Mouse (Mus musculus) midbrain, embryonic 14.5 days (tissue): Measurements from ENCODE around the gene Ms4a6b. TPM values are rescaled to one million over a fixed set of nuclear protein-coding genes. Genes with fewer than 3 reads are reported as not detected.
"Not testable (repeated sequence)": the region's sequence is repeated elsewhere in the genome, so short reads cannot be mapped to it uniquely, and the experiment has no call there.

ENCODE experiments used
- ATAC-seq: fragments of 200-750 bp; cut with Nextera tagmentation; 2 replicates; pipeline ENCODE4 v1.8.0; 2017; ENCODE audit warnings: moderate number of reproducible peaks, moderate library complexity; ENCODE audit not compliant: low FRiP score, low TSS enrichment
- DNase-seq: peaks from one replicate; pipeline ENCODE4 v3.0.0-alpha.2; 2015
- H3K27ac ChIP-seq: fragments of 300-500 bp; sonication (generic); replicated peaks from 2 replicates; pipeline ENCODE4 v1.5.1; 2014; ENCODE audit warnings: mild to moderate bottlenecking, low read depth, low read length, moderate library complexity
- H3K27me3 ChIP-seq: fragments of 300-500 bp; sonication (generic); 2 replicates; pipeline ENCODE4 v1.6.1; 2014; ENCODE audit warnings: low read length, control low read depth, mixed read lengths; ENCODE audit not compliant: control insufficient read depth, insufficient read depth
- H3K36me3 ChIP-seq: fragments of 300-500 bp; sonication (generic); 2 replicates; pipeline ENCODE4 v1.6.1; 2014; ENCODE audit warnings: low read length, control low read depth; ENCODE audit not compliant: control insufficient read depth, insufficient read depth
- H3K4me1 ChIP-seq: fragments of 300-500 bp; sonication (generic); 2 replicates; pipeline ENCODE4 v1.6.1; 2014; ENCODE audit warnings: mild to moderate bottlenecking, antibody characterized with exemption, low read length, control low read depth; ENCODE audit not compliant: control insufficient read depth, insufficient read depth
- H3K4me2 ChIP-seq: fragments of 300-500 bp; sonication (generic); 2 replicates; pipeline ENCODE4 v1.6.1; 2014; ENCODE audit warnings: mild to moderate bottlenecking, low read length, moderate library complexity
- H3K4me3 ChIP-seq: fragments of 300-500 bp; sonication (generic); replicated peaks from 2 replicates; pipeline ENCODE4 v1.5.1; 2014; ENCODE audit warnings: low read depth, low read length
- H3K9ac ChIP-seq: fragments of 300-500 bp; sonication (generic); replicated peaks from 2 replicates; pipeline ENCODE4 v1.6.1; 2014; ENCODE audit warnings: mild to moderate bottlenecking, low read length, moderate library complexity
- H3K9me3 ChIP-seq: fragments of 300-500 bp; sonication (generic); 2 replicates; pipeline ENCODE4 v1.6.1; 2016; ENCODE audit warnings: low read length, control low read depth, mixed read lengths; ENCODE audit not compliant: control insufficient read depth
- WGBS: fragments of 180-500 bp; shearing (Covaris S2); extraction: QIAGEN DNeasy Blood & Tissue Kit; methylation state at CpG from one replicate; pipeline ENCODE4 v1.1.7; 2014; 5-methylcytosine and 5-hydroxymethylcytosine counted together
- polyA plus RNA-seq: library from polyadenylated mRNA; unstranded; fragments of >200 nt; fragmentation: Nextera tagmentation; extraction: Ambion mirVana; gene quantifications from 2 replicates; pipeline ENCODE4 v1.2.1, GENCODE M21; 2014

Ms4a6b gene
- polyA plus RNA-seq, 1 experiment from 2014 or later, result 3.4 TPM

DNA sequence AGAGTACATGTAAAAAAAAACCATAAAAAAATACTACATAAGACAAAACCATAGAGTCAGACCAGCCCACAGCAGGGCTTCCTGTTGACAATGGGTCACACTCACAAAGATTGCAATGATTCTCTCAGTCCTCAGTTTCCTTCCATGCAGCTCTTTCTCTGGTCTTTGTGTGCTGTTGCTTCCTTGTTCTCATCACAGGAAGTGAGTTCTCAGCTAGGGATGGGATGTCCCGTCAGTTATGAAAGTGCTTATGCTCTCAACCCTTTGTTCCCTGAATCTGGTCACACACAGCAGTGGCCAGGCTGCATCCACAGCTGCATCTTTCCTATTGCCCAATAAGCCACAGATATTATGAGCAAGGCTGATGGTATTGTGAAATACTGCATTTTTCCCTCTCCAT is 2.9 kb upstream of the Ms4a6b start:
- no peak for DNase-seq
- Histone ChIP-seq H3K4me1 (no peaks in the 10 kb centered on the region), H3K9ac (no peak overlapping the region), H3K36me3 (no peaks in the 10 kb centered on the region), H3K4me3 (no peak overlapping the region), H3K4me2 (no peak overlapping the region), H3K27me3 (no peaks in the 10 kb centered on the region), H3K9me3 (no peaks in the 10 kb centered on the region), H3K27ac (no peak overlapping the region)
- WGBS, result 70% methylated on average over 1 of the region's 1 CpGs
- ATAC-seq, result no peak

DNA sequence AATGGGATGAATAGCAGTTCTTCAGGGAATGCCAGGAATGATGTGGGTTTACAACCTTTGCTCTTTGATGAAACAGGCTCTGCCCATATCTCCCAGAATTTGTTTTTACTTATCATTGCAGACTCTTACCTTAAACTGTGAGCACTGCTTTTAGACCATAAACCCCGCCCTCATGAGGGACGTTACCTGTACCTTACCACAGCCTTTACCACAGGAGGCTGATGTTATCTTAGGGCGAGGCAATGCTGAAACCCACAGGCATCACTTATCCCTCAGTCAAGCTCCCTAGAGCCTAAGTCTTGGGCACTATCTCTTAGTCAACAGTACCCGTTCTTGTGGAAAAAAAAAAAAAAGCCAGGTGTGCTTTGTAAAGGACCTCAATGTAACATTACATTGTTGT is 533 bp downstream of the Ms4a6b start:
- no peaks in the 10 kb centered on the region for H3K4me1 ChIP-seq
- H3K4me3 ChIP-seq, result no peak overlapping the region
- no peaks in the 10 kb centered on the region for H3K9me3 ChIP-seq
- H3K9ac ChIP-seq, result no peak overlapping the region
- H3K4me2 ChIP-seq, result no peak overlapping the region
- no peaks in the 10 kb centered on the region for H3K27me3 ChIP-seq
- no peak overlapping the region for H3K27ac ChIP-seq
- DNase-seq, result no peak
- ATAC-seq, result no peak
- no peaks in the 10 kb centered on the region for H3K36me3 ChIP-seq
- WGBS, result 69% methylated on average over 4 of the region's 4 CpGs

DNA sequence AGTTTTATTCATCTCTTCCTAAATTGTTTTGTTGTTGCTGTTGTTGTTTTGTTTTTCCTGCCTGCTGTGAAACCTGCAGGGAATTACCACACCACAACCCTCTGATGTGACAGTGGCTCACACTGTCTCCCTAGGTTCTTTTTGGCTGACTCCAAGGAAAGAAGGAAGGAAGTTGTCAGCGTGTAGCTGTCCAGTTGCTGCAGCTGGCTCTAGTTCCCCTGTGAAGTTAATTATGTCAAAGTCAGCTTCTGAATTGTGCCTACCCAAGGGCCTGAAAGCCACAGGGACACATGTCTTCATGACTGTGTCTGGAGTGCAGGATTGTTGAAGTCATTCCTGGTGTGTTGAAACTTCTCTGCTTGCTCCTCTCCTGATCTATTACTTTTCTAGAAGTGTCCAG is 1.1 kb downstream of the Ms4a6b start:
- H3K27me3 ChIP-seq, H3K4me2 ChIP-seq, ATAC-seq, H3K4me1 ChIP-seq, DNase-seq, H3K9ac ChIP-seq, H3K36me3 ChIP-seq, H3K9me3 ChIP-seq, H3K27ac ChIP-seq, H3K4me3 ChIP-seq: not testable (repeated sequence)
- WGBS, result 67% methylated on average over 1 of the region's 1 CpGs

DNA sequence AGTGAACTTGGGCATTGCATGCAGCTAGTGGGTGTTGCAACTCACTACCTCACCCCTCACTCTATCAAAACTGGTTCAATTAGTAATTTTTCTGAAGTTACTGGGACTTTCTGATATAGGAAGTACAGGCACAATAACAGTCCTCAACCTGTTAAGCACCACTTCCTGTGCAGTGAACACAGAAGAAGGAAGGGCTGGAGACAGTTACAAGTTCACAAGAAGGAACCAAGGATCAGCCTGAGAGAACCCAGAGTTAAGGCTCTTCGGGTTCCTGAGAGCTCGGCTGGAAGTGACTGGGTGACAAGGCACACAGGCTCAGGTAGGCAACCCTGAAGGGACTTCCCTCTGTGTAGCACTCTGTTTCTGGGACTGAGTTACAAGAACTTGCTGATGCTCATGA is 2.0 kb downstream of the Ms4a6b start:
- H3K36me3 ChIP-seq, DNase-seq, H3K9me3 ChIP-seq, H3K4me1 ChIP-seq, H3K4me2 ChIP-seq, H3K4me3 ChIP-seq, H3K27me3 ChIP-seq, H3K9ac ChIP-seq, H3K27ac ChIP-seq, ATAC-seq: not testable (repeated sequence)
- 74% methylated on average over 2 of the region's 2 CpGs for WGBS

DNA sequence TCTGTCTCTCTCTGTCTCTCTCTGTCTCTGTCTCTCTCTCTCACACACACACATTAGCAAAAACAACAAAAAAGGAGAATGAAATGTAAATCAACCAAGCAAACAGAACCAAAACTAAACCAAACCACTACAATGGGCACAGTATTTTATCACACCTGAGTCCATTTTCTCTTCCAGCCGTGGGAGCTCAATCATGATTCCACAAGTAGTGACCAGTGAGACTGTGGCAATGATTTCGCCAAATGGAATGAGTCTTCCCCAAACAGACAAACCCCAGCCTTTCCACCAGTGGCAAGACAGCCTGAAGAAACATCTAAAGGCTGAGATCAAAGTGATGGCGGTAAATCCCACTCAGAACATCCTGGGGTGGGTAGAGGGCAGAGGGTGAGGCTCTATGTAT is 3.8 kb downstream of the Ms4a6b start:
- Histone ChIP-seq H3K4me1 (no peaks in the 10 kb centered on the region), H3K27ac (no peak overlapping the region), H3K27me3 (no peaks in the 10 kb centered on the region), H3K4me3 (no peak overlapping the region), H3K9ac (no peak overlapping the region), H3K36me3 (no peaks in the 10 kb centered on the region), H3K4me2 (no peak overlapping the region), H3K9me3 (no peaks in the 10 kb centered on the region)
- ATAC-seq (no peak), DNase-seq (no peak)
- 93% methylated on average over 3 of the region's 3 CpGs for WGBS

DNA sequence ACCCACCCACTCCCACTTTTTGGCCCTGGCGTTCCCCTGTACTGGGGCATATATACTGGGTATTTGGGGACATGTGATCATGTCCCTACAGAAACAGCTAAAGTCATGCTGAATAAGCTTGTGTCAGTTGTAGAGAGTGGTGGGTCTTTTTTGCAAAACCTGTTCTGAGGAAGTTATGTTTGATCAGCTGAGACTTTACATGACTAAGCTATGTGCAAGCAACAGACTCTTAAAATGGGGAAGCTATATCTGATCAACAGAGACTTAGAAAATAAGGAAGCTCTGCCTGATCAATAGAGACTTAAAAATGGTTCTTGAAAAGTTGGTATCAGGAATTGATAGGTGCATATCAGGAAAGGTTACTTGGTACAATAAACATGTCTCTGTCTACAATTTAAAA is 17.1 kb downstream of the Ms4a6b start:
- Histone ChIP-seq H3K4me1 (no peaks in the 10 kb centered on the region), H3K4me2 (no peak overlapping the region), H3K27ac (no peak overlapping the region), H3K27me3 (no peaks in the 10 kb centered on the region), H3K36me3 (no peaks in the 10 kb centered on the region), H3K9me3 (no peaks in the 10 kb centered on the region), H3K4me3 (no peak overlapping the region), H3K9ac (no peak overlapping the region)
- no peak for ATAC-seq
- DNase-seq, result no peak
- 76% methylated on average over 1 of the region's 1 CpGs for WGBS

DNA sequence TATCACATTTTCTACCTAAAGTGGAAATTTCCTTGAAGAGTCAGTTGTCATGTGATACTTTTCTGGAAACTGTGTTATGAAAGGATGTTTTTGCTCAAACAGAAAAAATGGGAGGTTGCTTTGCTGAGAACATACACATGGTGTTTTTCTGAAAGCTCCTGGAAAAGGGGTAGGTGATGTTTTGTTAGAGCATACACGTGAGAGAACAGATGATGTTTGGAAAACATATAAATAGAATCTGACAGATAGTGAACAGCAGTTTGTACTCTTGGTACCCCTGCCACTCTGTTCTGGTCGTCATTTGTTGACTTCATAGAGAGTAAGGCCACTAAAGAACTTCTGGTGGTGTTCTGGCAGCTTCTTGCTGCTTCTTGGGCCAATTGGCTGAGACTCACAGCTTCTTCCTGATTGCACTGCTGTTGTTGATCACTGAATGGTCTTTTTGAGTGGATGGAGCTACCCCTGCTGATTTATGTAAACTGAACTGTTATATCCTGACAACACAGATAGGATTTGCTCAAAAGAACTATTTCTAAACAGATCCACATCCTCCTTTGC is 17.7 kb downstream of the Ms4a6b start:
- H3K36me3 ChIP-seq, result no peaks in the 10 kb centered on the region
- H3K4me3 ChIP-seq, result no peak overlapping the region
- DNase-seq (no peak), ATAC-seq (no peak)
- 63% methylated on average over 2 of the region's 2 CpGs for WGBS
- no peak overlapping the region for H3K4me2 ChIP-seq
- H3K27me3 ChIP-seq, result no peaks in the 10 kb centered on the region
- H3K4me1 ChIP-seq, result no peaks in the 10 kb centered on the region
- no peak overlapping the region for H3K9ac ChIP-seq
- H3K9me3 ChIP-seq, result no peaks in the 10 kb centered on the region
- no peak overlapping the region for H3K27ac ChIP-seq

DNA sequence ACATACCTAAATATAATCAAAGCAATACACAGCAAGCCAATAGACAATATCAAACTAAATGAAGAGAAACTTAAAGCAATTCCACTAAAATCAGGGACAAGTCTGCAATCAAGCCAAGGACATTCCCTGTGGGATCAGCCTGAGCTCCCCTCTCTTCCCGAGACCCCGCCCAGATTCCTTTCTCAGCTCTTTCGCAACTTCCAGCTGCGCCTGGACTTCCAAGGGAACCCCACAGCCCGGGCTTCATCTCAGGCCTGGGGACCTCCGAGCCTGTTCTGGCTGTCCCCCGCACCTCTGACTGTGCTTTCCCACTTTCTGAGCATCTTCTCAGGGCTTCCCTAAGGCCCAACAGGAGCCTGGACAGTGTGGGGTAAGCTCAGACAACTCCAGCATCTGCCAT is 20.3 kb downstream of the Ms4a6b start, which contains the start of gene Ms4a4d:
Gene Ms4a4d (plus strand): TSS at position 209 of the 400 bp plus-strand sequence.
- no peaks in the 10 kb centered on the region for H3K27me3 ChIP-seq
- DNase-seq (no peak), ATAC-seq (no peak)
- H3K4me3 ChIP-seq, result no peak within 1 kb of the TSS
- H3K9ac ChIP-seq, result no peak within 1 kb of the TSS
- H3K9me3 ChIP-seq, result no peaks in the 10 kb centered on the region
- H3K4me2 ChIP-seq, result no peak within 1 kb of the TSS
- no peaks in the 10 kb centered on the region for H3K4me1 ChIP-seq
- no peak within 1 kb of the TSS for H3K27ac ChIP-seq
- WGBS, result 15% methylated on average over 7 of the region's 7 CpGs
- H3K36me3 ChIP-seq, result no peaks in the 10 kb centered on the region

DNA sequence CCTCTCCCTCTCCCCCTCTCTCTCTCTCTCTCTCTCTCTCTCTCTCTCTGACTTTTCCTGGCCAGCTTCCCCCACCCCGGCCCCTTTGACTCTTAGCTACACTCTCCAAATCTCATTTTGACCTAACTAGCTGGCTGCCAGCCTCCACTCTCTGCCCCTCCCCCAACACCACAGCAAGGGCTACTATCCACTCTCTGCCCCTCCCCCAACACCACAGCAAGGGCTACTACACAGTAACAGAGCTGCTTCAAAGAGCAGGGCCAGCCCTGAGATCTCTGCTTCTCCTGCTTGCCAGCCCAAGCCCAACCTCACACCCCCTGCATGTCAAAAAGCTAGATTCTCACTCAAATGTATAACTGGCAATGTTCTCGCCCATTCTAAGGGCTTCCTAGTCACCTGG is 21.0 kb downstream of the Ms4a6b start:
- Histone ChIP-seq H3K4me2 (no peak overlapping the region), H3K9ac (no peak overlapping the region), H3K36me3 (no peaks in the 10 kb centered on the region), H3K4me1 (no peaks in the 10 kb centered on the region), H3K27me3 (no peaks in the 10 kb centered on the region), H3K4me3 (no peak overlapping the region), H3K27ac (no peak overlapping the region), H3K9me3 (no peaks in the 10 kb centered on the region)
- DNase-seq, result no peak
- ATAC-seq, result no peak
- 29% methylated on average over 2 of the region's 2 CpGs for WGBS
